Mouse (Mus musculus): ENCODE data around the gene Fads2. TPM values are rescaled to one million over a fixed set of nuclear protein-coding genes. Genes with fewer than 3 reads are reported as not detected.

The Fads2 gene
- total RNA-seq, 2 experiments from 2014 or later, result 109 to 121 TPM

DNA sequence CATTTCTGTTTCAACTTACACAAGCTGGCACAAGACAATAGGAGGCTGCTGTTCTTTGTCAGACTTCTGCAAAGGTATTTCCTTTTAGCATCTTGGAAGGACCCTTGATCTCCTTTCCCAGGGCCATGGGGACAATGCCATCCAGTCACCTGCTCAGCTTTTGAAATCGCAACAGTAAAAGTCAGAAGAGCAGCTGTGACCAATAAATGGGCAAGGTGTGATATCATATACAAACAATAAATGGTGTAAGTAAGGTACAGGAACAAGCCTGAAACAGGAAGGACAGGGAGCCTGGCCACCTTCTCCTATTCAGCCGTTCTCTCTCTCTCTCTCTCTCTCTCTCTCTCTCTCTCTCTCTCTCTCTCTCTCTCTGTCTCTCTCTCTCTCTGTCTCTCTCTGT is 51.1 kb downstream of the Fads2 start:
- Histone ChIP-seq H3K4me3 (no peak overlapping the region), H3K27ac (no peak overlapping the region)
- TF ChIP-seq CTCF (IDR thresholded peaks at IDR 0.05), result no peak
- intact Hi-C loops (cut with DNase I), result no loop called here
- DNase-seq (ENCODE audit: extremely low spot score in 1 of 2, low spot score in 2 of 2), result no peak

DNA sequence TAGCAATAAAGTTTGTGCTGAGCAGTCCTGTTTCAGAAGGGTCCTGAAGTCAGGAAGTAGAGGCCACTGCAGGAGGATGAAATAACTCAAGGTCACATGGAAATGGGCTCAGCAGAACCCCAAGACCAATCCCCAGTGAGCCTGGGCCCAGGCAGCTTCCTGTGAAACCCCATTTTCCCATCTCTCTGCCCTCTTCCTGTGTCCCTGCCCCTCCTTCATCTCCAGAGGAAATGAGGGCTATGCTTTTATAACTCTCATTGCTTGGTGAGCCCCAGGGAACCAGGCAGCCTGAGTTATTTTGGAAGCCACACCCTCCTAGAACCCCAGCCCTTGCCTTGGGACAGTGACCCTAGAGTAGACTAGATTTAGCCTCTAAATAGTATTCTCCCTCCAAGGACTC is 52.0 kb downstream of the Fads2 start:
- no peak for TF ChIP-seq CTCF (IDR thresholded peaks at IDR 0.05)
- intact Hi-C loops (cut with DNase I), result no loop called here
- no peak overlapping the region for H3K4me3 ChIP-seq
- DNase-seq (ENCODE audit: extremely low spot score in 1 of 2, low spot score in 2 of 2), result no peak
- no peak overlapping the region for H3K27ac ChIP-seq

- TF ChIP-seq CTCF (IDR thresholded peaks at IDR 0.05), result no peak
- Histone ChIP-seq H3K4me3 (no peak overlapping the region), H3K27ac (no peak overlapping the region)
- DNase-seq (ENCODE audit: extremely low spot score in 1 of 2, low spot score in 2 of 2), result no peak
- intact Hi-C loops (cut with DNase I), result no loop called here
Observed at GRCm38 (mm10) chr19:10046983-10047382, 54.6 kb downstream of the Fads2 start.

GRCm38 (mm10) chr19:10046346-10046745 is 55.2 kb downstream of the Fads2 start:
- no peak overlapping the region for H3K27ac ChIP-seq
- intact Hi-C loops (cut with DNase I), result no loop called here
- no peak for DNase-seq (ENCODE audit: extremely low spot score in 1 of 2, low spot score in 2 of 2)
- TF ChIP-seq CTCF (IDR thresholded peaks at IDR 0.05), result no peak
- H3K4me3 ChIP-seq, result no peak overlapping the region

DNA sequence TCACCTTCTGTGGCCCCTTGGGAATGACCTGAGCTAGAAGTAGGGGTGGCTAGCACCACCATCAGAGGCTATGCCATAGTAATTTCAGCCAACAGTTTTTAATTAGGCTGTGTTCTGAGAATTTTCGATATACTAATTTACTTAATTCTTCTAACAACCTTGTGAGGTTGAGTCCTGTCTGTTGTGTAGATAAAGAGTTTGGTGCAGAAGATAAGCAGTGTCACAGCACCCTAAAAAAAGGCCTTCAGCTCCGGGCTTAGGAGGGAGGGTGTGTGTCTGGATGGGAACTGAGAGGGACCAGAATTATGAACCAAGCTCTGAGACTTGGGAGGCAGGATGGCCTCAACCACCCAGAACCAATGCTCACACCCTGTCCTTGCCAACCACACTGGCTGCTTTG is 55.8 kb downstream of the Fads2 start:
- TF ChIP-seq CTCF (IDR thresholded peaks at IDR 0.05), result no peak
- no peak overlapping the region for H3K27ac ChIP-seq
- H3K4me3 ChIP-seq, result no peak overlapping the region
- intact Hi-C loops (cut with DNase I), result no loop called here
- DNase-seq (ENCODE audit: extremely low spot score in 1 of 2, low spot score in 2 of 2), result no peak

- H3K4me3 ChIP-seq, result no peak overlapping the region
- no peak overlapping the region for H3K27ac ChIP-seq
- no peak for DNase-seq (ENCODE audit: extremely low spot score in 1 of 2, low spot score in 2 of 2)
- TF ChIP-seq CTCF (IDR thresholded peaks at IDR 0.05), result no peak
- intact Hi-C loops (cut with DNase I), result loop anchor here (5.0 kb wide), 1 partner anchor 159 kb away; the partner anchor contains the start of genes Fen1 and Tmem258
Observed at GRCm38 (mm10) chr19:10043643-10044042, 57.9 kb downstream of the Fads2 start.

GRCm38 (mm10) chr19:10042816-10043215 is 58.7 kb downstream of the Fads2 start:
- TF ChIP-seq CTCF (IDR thresholded peaks at IDR 0.05), result no peak
- intact Hi-C loops (cut with DNase I), result loop anchor here (5.0 kb wide), 1 partner anchor 159 kb away; the partner anchor contains the start of genes Fen1 and Tmem258
- Histone ChIP-seq H3K4me3 (peak overlapping the region; percentile 75), H3K27ac (no peak overlapping the region)
- no peak for DNase-seq (ENCODE audit: extremely low spot score in 1 of 2, low spot score in 2 of 2)

- TF ChIP-seq CTCF (IDR thresholded peaks at IDR 0.05), result no peak
- intact Hi-C loops (cut with DNase I), result loop anchor here (5.0 kb wide), 1 partner anchor 160 kb away; the partner anchor contains the start of genes Fen1 and Tmem258
- H3K27ac ChIP-seq, result peak overlapping the region; percentile 81
- no peak for DNase-seq (ENCODE audit: extremely low spot score in 1 of 2, low spot score in 2 of 2)
- peak overlapping the region; percentile 75 for H3K4me3 ChIP-seq
Observed at GRCm38 (mm10) chr19:10042232-10042631, 59.3 kb downstream of the Fads2 start.

- intact Hi-C loops (cut with DNase I), result loop anchor here (2.0 to 5.0 kb wide), 2 partner anchors 141 to 161 kb away; partner anchors contain the start of genes Fads1, Fen1 and Tmem258
- TF ChIP-seq CTCF (IDR thresholded peaks at IDR 0.05), result peak; percentile 16
- peak within 1 kb of the TSS; percentile 81 for H3K27ac ChIP-seq
Observed at GRCm38 (mm10) chr19:10041388-10042148, 60.0 kb downstream of the Fads2 start, which contains the start of gene Fads3. TSS of gene Fads3 (plus strand) at chr19:10041569.

DNA sequence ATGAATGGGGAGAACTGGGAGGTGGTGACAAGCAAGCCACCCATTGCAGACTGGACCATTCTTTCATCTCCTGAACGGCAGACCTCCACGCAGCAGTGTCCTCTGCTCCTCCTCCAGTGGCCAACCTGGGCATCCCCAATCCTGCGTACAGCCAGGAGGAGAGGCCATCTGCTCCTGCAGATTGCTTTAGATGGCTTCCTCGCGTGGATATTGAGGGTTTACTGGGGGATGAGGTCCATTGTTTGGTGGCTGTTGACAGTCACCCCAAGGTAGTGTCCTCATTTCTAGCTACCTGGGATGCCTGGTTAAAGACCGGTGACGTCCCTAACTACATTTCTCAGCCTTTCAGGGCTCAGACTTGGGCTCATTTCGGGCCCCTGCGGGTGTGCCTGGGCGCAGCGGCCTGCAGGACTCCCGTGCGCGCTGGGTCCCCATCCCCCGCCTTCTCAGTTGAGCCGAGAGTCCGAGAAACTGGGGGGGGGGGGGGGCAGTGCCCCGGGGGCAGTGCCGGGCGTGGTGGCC is 60.6 kb downstream of the Fads2 start:
- no peak for DNase-seq (ENCODE audit: extremely low spot score in 1 of 2, low spot score in 2 of 2)

More at GRCm38 (mm10) chr19:10041388-10042148, 60.0 kb downstream of the Fads2 start, which contains the start of gene Fads3:
- peak within 1 kb of the TSS; percentile 75 for H3K4me3 ChIP-seq
- peak; percentile 76 to 82 for DNase-seq (ENCODE audit: extremely low spot score in 1 of 2, low spot score in 2 of 2)

GRCm38 (mm10) chr19:10039615-10040014 is 61.9 kb downstream of the Fads2 start:
- no peak overlapping the region for H3K4me3 ChIP-seq
- intact Hi-C loops (cut with DNase I), result loop anchor here (2.0 to 10.0 kb wide), 3 partner anchors 143 to 805 kb away; partner anchors contain the start of genes Fads1, Fen1 and Tmem258
- DNase-seq (ENCODE audit: extremely low spot score in 1 of 2, low spot score in 2 of 2), result no peak
- TF ChIP-seq CTCF (IDR thresholded peaks at IDR 0.05), result peak; percentile 30
- no peak overlapping the region for H3K27ac ChIP-seq

More for the DNA sequence above, 60.6 kb downstream of the Fads2 start:
- peak overlapping the region; percentile 75 for H3K4me3 ChIP-seq
- peak overlapping the region; percentile 81 for H3K27ac ChIP-seq
- intact Hi-C loops (cut with DNase I), result loop anchor here (2.0 to 5.0 kb wide), 2 partner anchors 142 to 161 kb away; partner anchors contain the start of genes Fads1, Fen1 and Tmem258
- no peak; the same call in 1 of the 2 replicates for TF ChIP-seq CTCF (IDR thresholded peaks at IDR 0.05)

DNA sequence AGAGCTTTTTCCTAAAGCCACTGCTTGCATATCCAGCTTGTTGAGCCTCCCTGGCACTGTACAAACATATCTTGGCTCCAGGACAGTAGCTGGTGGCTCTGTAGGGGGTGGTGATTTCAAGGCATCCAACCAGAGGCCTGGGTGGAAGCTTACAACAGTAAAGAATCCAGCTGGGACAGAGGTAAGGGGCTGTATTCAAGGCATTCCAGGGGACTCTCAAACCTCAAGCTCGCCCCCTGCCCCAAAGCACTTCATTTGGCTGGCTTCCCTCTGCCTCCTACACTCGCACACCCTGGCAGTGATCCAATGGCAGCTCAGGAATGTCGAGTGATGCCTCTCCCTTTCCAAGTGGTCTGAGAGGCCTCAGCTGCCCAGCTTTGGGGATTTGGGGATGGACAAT is 62.6 kb downstream of the Fads2 start:
- intact Hi-C loops (cut with DNase I), result loop anchor here (10.0 kb wide), 1 partner anchor 804 kb away; no protein-coding TSS in a partner anchor
- no peak for TF ChIP-seq CTCF (IDR thresholded peaks at IDR 0.05)
- no peak overlapping the region for H3K4me3 ChIP-seq
- no peak overlapping the region for H3K27ac ChIP-seq
- no peak for DNase-seq (ENCODE audit: extremely low spot score in 1 of 2, low spot score in 2 of 2)
